Mouse (Mus musculus) Muller cell, postnatal 12 days (primary cell): ENCODE results near the gene Fbxw21.

ENCODE experiments used
- DNase-seq: peaks from one replicate; pipeline ENCODE4 v3.0.0-alpha.2; 2015; ENCODE audit errors: inconsistent ontology term

The Fbxw21 gene

GRCm38 (mm10) chr9:109090446-109090845 lies 71.4 kb downstream of the Fbxw21 start:
- peak; percentile 71 for DNase-seq
